Mouse (Mus musculus): ENCODE results near the gene Cacfd1. TPM values are rescaled to one million over a fixed set of nuclear protein-coding genes. Genes with fewer than 3 reads are reported as not detected.

Cacfd1 gene
- total RNA-seq, 2 experiments from 2014 or later = 5.1 to 18.2 TPM

DNA sequence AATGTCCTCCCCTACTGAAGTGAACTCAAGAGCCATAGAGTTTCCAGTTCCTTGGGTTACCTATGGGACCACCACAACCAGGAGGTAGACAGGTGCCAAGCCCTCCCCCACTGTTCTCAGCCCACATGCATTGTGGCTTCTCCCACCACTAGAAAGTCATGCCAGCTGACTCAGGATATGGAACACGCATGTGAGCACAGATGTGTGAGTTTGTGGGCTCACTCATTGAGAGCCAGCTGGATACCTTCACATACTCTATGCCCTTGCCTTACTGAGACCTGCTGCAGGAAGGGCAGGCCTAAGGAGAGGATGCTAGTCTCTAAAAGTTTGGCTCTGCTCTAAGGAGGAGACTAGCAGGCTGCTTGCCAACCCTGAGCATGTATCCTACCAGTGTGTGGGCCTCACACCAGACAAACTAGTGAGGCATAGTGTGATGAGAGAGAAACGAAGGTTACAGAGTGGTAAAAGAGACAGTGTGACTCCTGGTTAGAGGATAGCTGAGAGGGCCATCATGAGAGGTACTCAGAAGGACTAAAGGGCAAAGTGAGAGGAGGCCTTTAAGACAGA is 60.6 kb downstream of the Cacfd1 start:
- ATAC-seq (replicated peaks; ENCODE audit: poor library complexity) = no peak

Other genes with a start within 250 kb of the Cacfd1 start
- not detected in 2 replicates for gene Abo, start 144.9 kb upstream of the Cacfd1 start, total RNA-seq (2015)
- not detected in 2 replicates for gene Abo, start 144.9 kb upstream of the Cacfd1 start, total RNA-seq (2017)
- gene Surf6, start 107.0 kb upstream of the Cacfd1 start, total RNA-seq (2015) = 14.7 and 26.2 TPM in 2 replicates
- 50.7 and 56.8 TPM in 2 replicates for gene Surf6, start 107.0 kb upstream of the Cacfd1 start, total RNA-seq (2017)
- gene Med22, start 99.2 kb upstream of the Cacfd1 start, total RNA-seq (2015) = 7.2 and 7.7 TPM in 2 replicates
- gene Med22, start 99.2 kb upstream of the Cacfd1 start, total RNA-seq (2017) = 17.0 and 17.6 TPM in 2 replicates
- 2,379 and 2,445 TPM in 2 replicates for gene Rpl7a, start 99.2 kb upstream of the Cacfd1 start, total RNA-seq (2015)
- gene Rpl7a, start 99.2 kb upstream of the Cacfd1 start, total RNA-seq (2017) = 2,150 and 2,311 TPM in 2 replicates
- gene Surf2, start 93.6 kb upstream of the Cacfd1 start, total RNA-seq (2015) = 55.3 and 55.8 TPM in 2 replicates
- 62.8 and 86.7 TPM in 2 replicates for gene Surf2, start 93.6 kb upstream of the Cacfd1 start, total RNA-seq (2017)
- gene Surf1, start 93.4 kb upstream of the Cacfd1 start, total RNA-seq (2015) = 72.3 and 90.4 TPM in 2 replicates
- 51.3 and 73.5 TPM in 2 replicates for gene Surf1, start 93.4 kb upstream of the Cacfd1 start, total RNA-seq (2017)
- 121 and 123 TPM in 2 replicates for gene Surf4, start 76.0 kb upstream of the Cacfd1 start, total RNA-seq (2015)
- 107 and 114 TPM in 2 replicates for gene Surf4, start 76.0 kb upstream of the Cacfd1 start, total RNA-seq (2017)
- 0.05 and 0.15 TPM in 2 replicates for gene Stkld1, start 75.9 kb upstream of the Cacfd1 start, total RNA-seq (2015)
- gene Stkld1, start 75.9 kb upstream of the Cacfd1 start, total RNA-seq (2017) = 0.14 TPM in 1 of 2 replicates, not detected in the other
- gene Rexo4, start 45.5 kb upstream of the Cacfd1 start, total RNA-seq (2015) = 24.9 and 25.2 TPM in 2 replicates
- 88.4 and 127 TPM in 2 replicates for gene Rexo4, start 45.5 kb upstream of the Cacfd1 start, total RNA-seq (2017)
- gene Adamts13, start 36.5 kb upstream of the Cacfd1 start, total RNA-seq (2015) = 0.15 and 1.3 TPM in 2 replicates
- gene Adamts13, start 36.5 kb upstream of the Cacfd1 start, total RNA-seq (2017) = not detected in 2 replicates
- 2.7 and 2.9 TPM in 2 replicates for gene Slc2a6, start 18.1 kb downstream of the Cacfd1 start, total RNA-seq (2015)
- 4.6 and 6.7 TPM in 2 replicates for gene Slc2a6, start 18.1 kb downstream of the Cacfd1 start, total RNA-seq (2017)
- gene Mymk, start 62.3 kb downstream of the Cacfd1 start, total RNA-seq (2015) = not detected in 2 replicates
- not detected in 2 replicates for gene Mymk, start 62.3 kb downstream of the Cacfd1 start, total RNA-seq (2017)
- not detected in 2 replicates for gene Adamtsl2, start 69.5 kb downstream of the Cacfd1 start, total RNA-seq (2015)
- not detected in 2 replicates for gene Adamtsl2, start 69.5 kb downstream of the Cacfd1 start, total RNA-seq (2017)
- not detected in 2 replicates for gene Fam163b, start 132.6 kb downstream of the Cacfd1 start, total RNA-seq (2015)
- not detected in 2 replicates for gene Fam163b, start 132.6 kb downstream of the Cacfd1 start, total RNA-seq (2017)
- gene Dbh, start 155.3 kb downstream of the Cacfd1 start, total RNA-seq (2015) = not detected in 2 replicates
- gene Dbh, start 155.3 kb downstream of the Cacfd1 start, total RNA-seq (2017) = not detected in 2 replicates
- gene Sardh, start 238.4 kb downstream of the Cacfd1 start, total RNA-seq (2015) = not detected in 2 replicates
- not detected in 2 replicates for gene Sardh, start 238.4 kb downstream of the Cacfd1 start, total RNA-seq (2017)

All from megakaryocyte progenitor cell, adult 5-6 weeks (primary cell).